Mouse (Mus musculus): Measurements from ENCODE around the gene Vmn1r173. TPM values are rescaled to one million over a fixed set of nuclear protein-coding genes. Genes with fewer than 3 reads are reported as not detected.

The Vmn1r173 gene
- not detected for polyA plus RNA-seq (2014; fragmentation: Illumina TruSeq; extraction: RNeasy Lipid Tissue Mini Kit (QIAGEN cat#74804))

DNA sequence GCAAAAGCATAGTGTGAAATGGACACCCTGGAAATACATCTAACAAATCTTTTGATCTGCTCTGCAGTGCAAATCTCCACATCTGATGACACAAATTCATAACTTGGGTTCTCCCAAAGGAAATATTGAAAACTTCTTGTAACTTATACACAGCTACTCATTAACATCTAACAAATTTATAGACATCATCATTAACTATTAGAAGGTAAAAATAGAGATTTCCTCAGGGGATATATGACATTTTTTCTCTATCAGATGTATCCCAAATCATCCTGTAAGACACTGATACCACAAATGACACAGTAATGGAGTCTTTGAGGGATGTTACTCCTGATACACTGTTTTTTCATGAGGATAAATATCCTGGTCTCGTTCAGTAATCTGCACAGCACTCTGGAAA, at the start of gene Vmn1r173:
Gene Vmn1r173, plus strand, starts transcription at position 301 of the 400 bp plus-strand sequence.

DNA sequence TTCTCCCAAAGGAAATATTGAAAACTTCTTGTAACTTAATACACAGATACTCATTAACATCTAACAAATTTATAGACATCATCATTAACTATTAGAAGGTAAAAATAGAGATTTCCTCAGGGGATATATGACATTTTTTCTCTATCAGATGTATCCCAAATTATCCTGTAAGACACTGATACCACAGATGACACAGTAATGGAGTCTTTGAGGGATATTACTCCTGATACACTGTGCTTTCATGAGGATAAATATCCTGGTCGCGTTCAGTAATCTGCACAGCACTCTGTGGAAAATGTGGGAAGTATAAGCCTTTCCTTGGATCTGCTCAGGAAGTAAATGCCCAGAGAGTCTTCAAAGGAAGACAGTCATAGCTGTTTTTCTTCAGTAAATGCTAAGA, 42.5 kb upstream of the Vmn1r173 start, which contains the start of gene Vmn1r172:
Gene Vmn1r172, plus strand, starts transcription at position 301 of the 400 bp plus-strand sequence.

DNA sequence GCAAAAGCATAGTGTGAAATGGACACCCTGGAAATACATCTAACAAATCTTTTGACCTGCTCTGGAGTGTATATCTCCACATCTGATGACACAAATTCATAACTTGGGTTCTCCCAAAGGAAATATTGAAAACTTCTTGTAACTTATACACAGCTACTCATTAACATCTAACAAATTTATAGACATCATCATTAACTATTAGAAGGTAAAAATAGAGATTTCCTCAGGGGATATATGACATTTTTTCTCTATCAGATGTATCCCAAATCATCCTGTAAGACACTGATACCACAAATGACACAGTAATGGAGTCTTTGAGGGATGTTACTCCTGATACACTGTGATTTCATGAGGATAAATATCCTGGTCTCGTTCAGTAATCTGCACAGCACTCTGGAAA, 51.5 kb downstream of the Vmn1r173 start, which contains the start of gene Vmn1r174:
Gene Vmn1r174, plus strand, starts transcription at position 301 of the 400 bp plus-strand sequence.

Other genes with a start within 250 kb of the Vmn1r173 start
- gene Vmn1r167, start 193.5 kb upstream of the Vmn1r173 start, polyA plus RNA-seq (2014; fragmentation: Illumina TruSeq; extraction: RNeasy Lipid Tissue Mini Kit (QIAGEN cat#74804)) = not detected
- not detected for gene Vmn1r168, start 161.0 kb upstream of the Vmn1r173 start, polyA plus RNA-seq (2014; fragmentation: Illumina TruSeq; extraction: RNeasy Lipid Tissue Mini Kit (QIAGEN cat#74804))
- gene Vmn1r169, start 125.2 kb upstream of the Vmn1r173 start, polyA plus RNA-seq (2014; fragmentation: Illumina TruSeq; extraction: RNeasy Lipid Tissue Mini Kit (QIAGEN cat#74804)) = not detected
- gene Vmn1r170, start 94.5 kb upstream of the Vmn1r173 start, polyA plus RNA-seq (2014; fragmentation: Illumina TruSeq; extraction: RNeasy Lipid Tissue Mini Kit (QIAGEN cat#74804)) = not detected
- not detected for gene Vmn1r171, start 70.0 kb upstream of the Vmn1r173 start, polyA plus RNA-seq (2014; fragmentation: Illumina TruSeq; extraction: RNeasy Lipid Tissue Mini Kit (QIAGEN cat#74804))
- gene Vmn1r172, start 42.4 kb upstream of the Vmn1r173 start, polyA plus RNA-seq (2014; fragmentation: Illumina TruSeq; extraction: RNeasy Lipid Tissue Mini Kit (QIAGEN cat#74804)) = not detected
- gene Vmn1r174, start 51.6 kb downstream of the Vmn1r173 start, polyA plus RNA-seq (2014; fragmentation: Illumina TruSeq; extraction: RNeasy Lipid Tissue Mini Kit (QIAGEN cat#74804)) = not detected
- not detected for gene Vmn1r175, start 109.9 kb downstream of the Vmn1r173 start, polyA plus RNA-seq (2014; fragmentation: Illumina TruSeq; extraction: RNeasy Lipid Tissue Mini Kit (QIAGEN cat#74804))
- not detected for gene Vmn1r176, start 136.7 kb downstream of the Vmn1r173 start, polyA plus RNA-seq (2014; fragmentation: Illumina TruSeq; extraction: RNeasy Lipid Tissue Mini Kit (QIAGEN cat#74804))
- not detected for gene Vmn1r177, start 165.7 kb downstream of the Vmn1r173 start, polyA plus RNA-seq (2014; fragmentation: Illumina TruSeq; extraction: RNeasy Lipid Tissue Mini Kit (QIAGEN cat#74804))
- not detected for gene Vmn1r178, start 191.3 kb downstream of the Vmn1r173 start, polyA plus RNA-seq (2014; fragmentation: Illumina TruSeq; extraction: RNeasy Lipid Tissue Mini Kit (QIAGEN cat#74804))
- gene Vmn1r179, start 226.3 kb downstream of the Vmn1r173 start, polyA plus RNA-seq (2014; fragmentation: Illumina TruSeq; extraction: RNeasy Lipid Tissue Mini Kit (QIAGEN cat#74804)) = not detected
- not detected for gene Vmn1r180, start 249.9 kb downstream of the Vmn1r173 start, polyA plus RNA-seq (2014; fragmentation: Illumina TruSeq; extraction: RNeasy Lipid Tissue Mini Kit (QIAGEN cat#74804))